Comparison of ENCODE assay signal across 20 mouse cellular contexts in the genomic region with DNA sequence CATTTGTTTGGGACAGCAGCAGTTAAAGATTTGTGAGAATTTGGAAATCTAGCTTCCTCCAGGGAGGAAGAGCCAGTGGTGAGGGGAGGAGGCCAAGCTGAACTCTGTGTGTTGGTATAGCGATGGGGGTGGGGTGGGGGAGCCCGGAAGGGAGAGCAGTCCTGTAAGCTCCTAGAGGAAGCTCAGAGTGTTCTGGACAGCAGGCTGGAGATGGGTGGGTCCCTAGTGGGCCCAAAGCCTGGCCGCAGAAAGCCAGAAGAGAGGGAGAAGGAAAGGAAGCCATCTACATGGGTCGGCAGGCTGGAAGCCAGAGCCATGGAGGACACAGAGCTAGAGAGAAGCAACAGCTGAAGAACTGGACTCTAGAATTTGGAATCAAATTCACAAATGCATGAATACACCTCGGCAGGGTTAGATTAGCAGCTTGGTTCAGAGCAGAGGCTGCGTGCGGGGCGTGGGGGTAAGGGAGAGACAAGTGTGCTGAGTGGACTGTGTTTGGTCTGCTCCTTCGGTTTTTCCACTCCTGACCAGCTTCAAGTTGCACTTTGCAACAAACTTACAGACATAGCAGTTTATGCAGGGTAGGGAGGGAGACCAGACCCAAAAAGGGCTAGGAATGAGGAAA. TPM values are rescaled to one million over a fixed set of nuclear protein-coding genes. Genes with fewer than 3 reads are reported as not detected.
DNase-seq lines count a peak whose midpoint lies in the region; ATAC-seq lines count a peak whose summit lies in the region.
"Had no signal": no experiment of that assay in that cellular context is flagged by ENCODE, and none has a peak within 500 bp of the region (broad histone marks: within the 10 kb centered on the region; RNA-seq: fewer than 3 reads in every experiment).

No protein-coding gene starts in this region.

- no peaks in the 10 kb centered on the region for H3K36me3 ChIP-seq in heart, embryonic 11.5 days (ENCODE audit: control insufficient read depth, insufficient read depth, low read length)
- H3K36me3 ChIP-seq in liver, embryonic 12.5 days = no peaks in the 10 kb centered on the region
- H3K36me3 ChIP-seq in stomach, embryonic 15.5 days = no peaks in the 10 kb centered on the region
- H3K36me3 ChIP-seq: embryonic facial prominence, embryonic 15.5 days had no signal

- H3K4me3 ChIP-seq in heart, embryonic 11.5 days (ENCODE audit: low read depth, low read length) = no peak overlapping the region
- no peak overlapping the region for H3K4me3 ChIP-seq in liver, embryonic 12.5 days
- H3K4me3 ChIP-seq in stomach, embryonic 15.5 days (replicated peaks) = no peak overlapping the region
- H3K4me3 ChIP-seq: embryonic facial prominence, embryonic 15.5 days had no signal

- no peak for ATAC-seq in heart, embryonic 11.5 days (replicated peaks; ENCODE audit: insufficient number of reproducible peaks, low FRiP score, low TSS enrichment)
- ATAC-seq in liver, embryonic 12.5 days = no peak
- no peak for ATAC-seq in stomach, embryonic 15.5 days (ENCODE audit: insufficient read depth, low FRiP score, low read depth)
- ATAC-seq: activated CD4-positive, CD25-positive, alpha-beta regulatory T cell, adult 4 months; forebrain, embryonic 14.5 days; hindbrain, postnatal 0 days had no signal

- no peak overlapping the region for H3K4me2 ChIP-seq in heart, embryonic 11.5 days
- H3K4me2 ChIP-seq in liver, embryonic 12.5 days = no peak overlapping the region
- no peak overlapping the region for H3K4me2 ChIP-seq in stomach, embryonic 15.5 days
- H3K4me2 ChIP-seq: embryonic facial prominence, embryonic 15.5 days had no signal

- H3K9ac ChIP-seq in heart, embryonic 11.5 days (ENCODE audit: low read depth, low read length) = no peak overlapping the region
- H3K9ac ChIP-seq in liver, embryonic 12.5 days = no peak overlapping the region
- H3K9ac ChIP-seq in stomach, embryonic 15.5 days = no peak overlapping the region
- H3K9ac ChIP-seq: embryonic facial prominence, embryonic 15.5 days had no signal

- H3K27me3 ChIP-seq in heart, embryonic 11.5 days (ENCODE audit: control insufficient read depth, insufficient read depth, low read length) = no peaks in the 10 kb centered on the region
- H3K27me3 ChIP-seq in liver, embryonic 12.5 days (replicated peaks) = no peaks in the 10 kb centered on the region
- H3K27me3 ChIP-seq in stomach, embryonic 15.5 days (replicated peaks) = no peaks in the 10 kb centered on the region
- H3K27me3 ChIP-seq: embryonic facial prominence, embryonic 15.5 days had no signal

- H3K9me3 ChIP-seq in heart, embryonic 11.5 days (replicated peaks; ENCODE audit: control insufficient read depth, low read length) = no peaks in the 10 kb centered on the region
- H3K9me3 ChIP-seq in liver, embryonic 12.5 days (replicated peaks) = no peaks in the 10 kb centered on the region
- H3K9me3 ChIP-seq in stomach, embryonic 15.5 days = no peaks in the 10 kb centered on the region
- H3K9me3 ChIP-seq: embryonic facial prominence, embryonic 15.5 days had no signal

- DNase-seq in heart, adult 18-20 months = peak; percentile 3 to 6
- peak; percentile 45 for DNase-seq in liver
- peak; percentile 24 for DNase-seq in kidney, postnatal 14 days
- DNase-seq in right cerebral cortex, postnatal 25 days = no peak
- no peak for DNase-seq in frontal cortex, postnatal 25 days (ENCODE audit: low spot score in 2 of 2)
- DNase-seq: cerebellum, postnatal 14 days; gastrocnemius, postnatal 36 days; layer of hippocampus, adult 9-11 months had no signal

- no peak overlapping the region for H3K27ac ChIP-seq in heart, embryonic 11.5 days (ENCODE audit: low read depth, low read length)
- H3K27ac ChIP-seq in liver, embryonic 12.5 days = no peak overlapping the region
- H3K27ac ChIP-seq in stomach, embryonic 15.5 days = 0 out of 2 replicates have a peak overlapping the region, but pooled peaks have one; percentile 11
- H3K27ac ChIP-seq: embryonic facial prominence, embryonic 15.5 days; hindbrain, postnatal 0 days had no signal

- WGBS in heart, embryonic 11.5 days (ENCODE audit: insufficient replicate concordance) = 64% methylated on average over 9 of the region's 9 CpGs
- 50% methylated on average over 9 of the region's 9 CpGs for WGBS in liver, embryonic 12.5 days (ENCODE audit: insufficient replicate concordance)
- WGBS in stomach, embryonic 15.5 days = 61% methylated on average over 9 of the region's 9 CpGs

- H3K4me1 ChIP-seq in heart, embryonic 11.5 days (ENCODE audit: control insufficient read depth, insufficient read depth, low read length) = no peaks in the 10 kb centered on the region
- H3K4me1 ChIP-seq in liver, embryonic 12.5 days = peaks cover 21% of the 10 kb centered on the region; the same call in 1 of the 2 replicates
- no peaks in the 10 kb centered on the region for H3K4me1 ChIP-seq in stomach, embryonic 15.5 days
- H3K4me1 ChIP-seq: embryonic facial prominence, embryonic 15.5 days had no signal

RNA-seq across cellular contexts. Expression of gene Slc17a1, which starts 1.4 kb away (rescaled TPM):
- not detected for total RNA-seq in heart, adult 18-20 months (2021)
- polyA plus RNA-seq in heart, embryonic 11.5 days (2014; fragmentation: Nextera tagmentation; extraction: Ambion mirVana) = not detected in 2 replicates
- not detected in 2 replicates for polyA plus RNA-seq in liver, embryonic 12.5 days (2016; fragmentation: Nextera tagmentation; extraction: Ambion mirVana)
- polyA plus RNA-seq in stomach, embryonic 15.5 days (2015; fragmentation: Nextera tagmentation; extraction: Ambion mirVana) = 0.06 and 0.19 TPM in 2 replicates
- total RNA-seq: gastrocnemius, postnatal 36 days; hindbrain, postnatal 0 days; left cerebral cortex, postnatal 36 days; MEL had no signal
- polyA plus RNA-seq: activated CD4-positive, CD25-positive, alpha-beta regulatory T cell, adult 4 months; brain, embryonic 14.5 days; C2C12; embryonic facial prominence, embryonic 15.5 days; forebrain, embryonic 14.5 days; hindbrain, postnatal 0 days had no signal

RNA-seq across cellular contexts. Expression of gene Slc17a3, which starts 27.0 kb away (rescaled TPM):
- total RNA-seq in heart, adult 18-20 months (2021) = not detected
- not detected in 2 replicates for polyA plus RNA-seq in heart, embryonic 11.5 days (2014; fragmentation: Nextera tagmentation; extraction: Ambion mirVana)
- 0.72 and 0.79 TPM in 2 replicates for polyA plus RNA-seq in liver, embryonic 12.5 days (2016; fragmentation: Nextera tagmentation; extraction: Ambion mirVana)
- 0.34 and 0.36 TPM in 2 replicates for polyA plus RNA-seq in stomach, embryonic 15.5 days (2015; fragmentation: Nextera tagmentation; extraction: Ambion mirVana)
- total RNA-seq: gastrocnemius, postnatal 36 days; hindbrain, postnatal 0 days; left cerebral cortex, postnatal 36 days; MEL had no signal
- polyA plus RNA-seq: activated CD4-positive, CD25-positive, alpha-beta regulatory T cell, adult 4 months; brain, embryonic 14.5 days; C2C12; embryonic facial prominence, embryonic 15.5 days; forebrain, embryonic 14.5 days; hindbrain, postnatal 0 days had no signal

RNA-seq across cellular contexts. Expression of gene Slc17a4, which starts 48.6 kb away (rescaled TPM):
- not detected for total RNA-seq in heart, adult 18-20 months (2021)
- polyA plus RNA-seq in heart, embryonic 11.5 days (2014; fragmentation: Nextera tagmentation; extraction: Ambion mirVana) = not detected in 2 replicates
- 0.06 TPM in 1 of 2 replicates, not detected in the other for polyA plus RNA-seq in liver, embryonic 12.5 days (2016; fragmentation: Nextera tagmentation; extraction: Ambion mirVana)
- 4.0 and 4.7 TPM in 2 replicates for polyA plus RNA-seq in stomach, embryonic 15.5 days (2015; fragmentation: Nextera tagmentation; extraction: Ambion mirVana)
- total RNA-seq: gastrocnemius, postnatal 36 days; hindbrain, postnatal 0 days; left cerebral cortex, postnatal 36 days; MEL had no signal
- polyA plus RNA-seq: activated CD4-positive, CD25-positive, alpha-beta regulatory T cell, adult 4 months; brain, embryonic 14.5 days; C2C12; embryonic facial prominence, embryonic 15.5 days; forebrain, embryonic 14.5 days; hindbrain, postnatal 0 days had no signal

RNA-seq across cellular contexts. Expression of gene Slc17a2, which starts 59.4 kb away (rescaled TPM):
- total RNA-seq in heart, adult 18-20 months (2021) = not detected
- not detected in 2 replicates for polyA plus RNA-seq in heart, embryonic 11.5 days (2014; fragmentation: Nextera tagmentation; extraction: Ambion mirVana)
- polyA plus RNA-seq in liver, embryonic 12.5 days (2016; fragmentation: Nextera tagmentation; extraction: Ambion mirVana) = 0.35 and 0.43 TPM in 2 replicates
- polyA plus RNA-seq in stomach, embryonic 15.5 days (2015; fragmentation: Nextera tagmentation; extraction: Ambion mirVana) = 0.13 and 0.15 TPM in 2 replicates
- total RNA-seq: gastrocnemius, postnatal 36 days; hindbrain, postnatal 0 days; left cerebral cortex, postnatal 36 days; MEL had no signal
- polyA plus RNA-seq: activated CD4-positive, CD25-positive, alpha-beta regulatory T cell, adult 4 months; brain, embryonic 14.5 days; C2C12; embryonic facial prominence, embryonic 15.5 days; forebrain, embryonic 14.5 days; spleen, adult 2 months had no signal

Comparison
In these comparisons a context has a peak if more than half of its experiments do, and no peak if none do; other contexts are left out.
1. DNase-seq: peak in heart, adult 18-20 months (2 of 2), liver (single experiment) and kidney, postnatal 14 days (single experiment); none in right cerebral cortex, postnatal 25 days (single experiment) and frontal cortex, postnatal 25 days (0 of 2).